Mouse (Mus musculus) right cerebral cortex, postnatal 4 days (tissue): ENCODE results near the gene Sp9.
A peak's percentile ranks its signal among the peaks of the same experiment; 100 is the strongest.

ENCODE experiments used
- DNase-seq: peaks from one replicate; pipeline ENCODE4 v3.0.0-alpha.2; 2022

The Sp9 gene

GRCm38 (mm10) chr2:73271459-73272161 is at the start of gene Sp9:
Gene Sp9, plus strand, starts transcription at chr2:73271925.
- peak; percentile 59 for DNase-seq

- no peak for DNase-seq
Observed at GRCm38 (mm10) chr2:73231081-73231480, 40.6 kb upstream of the Sp9 start.

GRCm38 (mm10) chr2:73241299-73241698 is 30.4 kb upstream of the Sp9 start:
- no peak for DNase-seq

GRCm38 (mm10) chr2:73248701-73249100 is 23.0 kb upstream of the Sp9 start:
- no peak for DNase-seq

GRCm38 (mm10) chr2:73263172-73263765 is 8.5 kb upstream of the Sp9 start:
- no peak for DNase-seq

- no peak for DNase-seq
Observed at GRCm38 (mm10) chr2:73263794-73264610, 7.7 kb upstream of the Sp9 start.

- no peak for DNase-seq
Observed at GRCm38 (mm10) chr2:73264611-73265195, 7.0 kb upstream of the Sp9 start.

GRCm38 (mm10) chr2:73266011-73266410 is 5.7 kb upstream of the Sp9 start:
- no peak for DNase-seq

- no peak for DNase-seq
Observed at GRCm38 (mm10) chr2:73266623-73267022, 5.1 kb upstream of the Sp9 start.

- no peak for DNase-seq
Observed at GRCm38 (mm10) chr2:73267231-73267630, 4.5 kb upstream of the Sp9 start.

- no peak for DNase-seq
Observed at GRCm38 (mm10) chr2:73267818-73268217, 3.9 kb upstream of the Sp9 start.

GRCm38 (mm10) chr2:73268281-73268680 is 3.4 kb upstream of the Sp9 start:
- DNase-seq = no peak

GRCm38 (mm10) chr2:73268836-73269395 is 2.8 kb upstream of the Sp9 start:
- DNase-seq = no peak

- no peak for DNase-seq
Observed at GRCm38 (mm10) chr2:73269666-73270065, 2.1 kb upstream of the Sp9 start.

- DNase-seq = no peak
Observed at GRCm38 (mm10) chr2:73270071-73270592, 1.6 kb upstream of the Sp9 start.

GRCm38 (mm10) chr2:73270593-73271458 is 899 bp upstream of the Sp9 start:
- DNase-seq = no peak

- peak; percentile 39 for DNase-seq
Observed at GRCm38 (mm10) chr2:73272351-73273248, 875 bp downstream of the Sp9 start.

- DNase-seq = peak; percentile 37
Observed at GRCm38 (mm10) chr2:73273249-73274118, 1.8 kb downstream of the Sp9 start.

- peak; percentile 38 for DNase-seq
Observed at GRCm38 (mm10) chr2:73274119-73274920, 2.6 kb downstream of the Sp9 start.
